Mouse (Mus musculus): Measurements from ENCODE around the gene Chchd6. TPM values are rescaled to one million over a fixed set of nuclear protein-coding genes. Genes with fewer than 3 reads are reported as not detected.

Chchd6 gene
- polyA plus RNA-seq, 1 experiment from 2014 or later, result 91.2 TPM

GRCm38 (mm10) chr6:89361418-89362280, 233.8 kb downstream of the Chchd6 start:
- peaks cover 8% of the 10 kb centered on the region for H3K4me1 ChIP-seq (replicated peaks; ENCODE audit: control insufficient read depth, insufficient read depth, low read length)
- ATAC-seq (ENCODE audit: low FRiP score) (peak; percentile 41), DNase-seq (ENCODE audit: low spot score) (peak; percentile 64)
- peak overlapping the region; percentile 79 for H3K27ac ChIP-seq (ENCODE audit: low read depth, low read length)
- peaks cover 7% of the 10 kb centered on the region; the same call in 1 of the 2 replicates for H3K27me3 ChIP-seq (ENCODE audit: control insufficient read depth, insufficient read depth, low read length)
- no peaks in the 10 kb centered on the region for H3K9me3 ChIP-seq (ENCODE audit: control insufficient read depth, low read length)
- H3K4me2 ChIP-seq (replicated peaks; ENCODE audit: low read depth, low read length), result peak overlapping the region; percentile 85
- peak overlapping the region; percentile 99 for H3K4me3 ChIP-seq (ENCODE audit: low read depth, low read length)
- H3K9ac ChIP-seq (ENCODE audit: low read depth, low read length), result peak overlapping the region; percentile 99
- 2% methylated on average over 36 of the region's 80 CpGs for WGBS
- no peaks in the 10 kb centered on the region for H3K36me3 ChIP-seq (ENCODE audit: control insufficient read depth, insufficient read depth, low read length)

GRCm38 (mm10) chr6:89360709-89361417, 234.6 kb downstream of the Chchd6 start:
- ATAC-seq (ENCODE audit: low FRiP score), result no peak; the same call in none of the 2 replicates
- WGBS, result 45% methylated on average over 8 of the region's 8 CpGs
- peak overlapping the region; percentile 79; the same call in 1 of the 2 replicates for H3K27ac ChIP-seq (ENCODE audit: low read depth, low read length)
- peaks cover 8% of the 10 kb centered on the region for H3K4me1 ChIP-seq (replicated peaks; ENCODE audit: control insufficient read depth, insufficient read depth, low read length)
- no peak for DNase-seq (ENCODE audit: low spot score)
- peak overlapping the region; percentile 85 for H3K4me2 ChIP-seq (replicated peaks; ENCODE audit: low read depth, low read length)
- H3K4me3 ChIP-seq (ENCODE audit: low read depth, low read length), result peak overlapping the region; percentile 99
- H3K27me3 ChIP-seq (ENCODE audit: control insufficient read depth, insufficient read depth, low read length), result peaks cover 7% of the 10 kb centered on the region; the same call in 1 of the 2 replicates
- H3K9me3 ChIP-seq (ENCODE audit: control insufficient read depth, low read length), result no peaks in the 10 kb centered on the region
- H3K9ac ChIP-seq (ENCODE audit: low read depth, low read length), result peak overlapping the region; percentile 99
- no peaks in the 10 kb centered on the region for H3K36me3 ChIP-seq (ENCODE audit: control insufficient read depth, insufficient read depth, low read length)

- peaks cover 7% of the 10 kb centered on the region; the same call in 1 of the 2 replicates for H3K27me3 ChIP-seq (ENCODE audit: control insufficient read depth, insufficient read depth, low read length)
- H3K9me3 ChIP-seq (ENCODE audit: control insufficient read depth, low read length), result no peaks in the 10 kb centered on the region
- 60% methylated on average over 20 of the region's 20 CpGs for WGBS
- peaks cover 13% of the 10 kb centered on the region for H3K4me1 ChIP-seq (replicated peaks; ENCODE audit: control insufficient read depth, insufficient read depth, low read length)
- no peak overlapping the region for H3K27ac ChIP-seq (ENCODE audit: low read depth, low read length)
- peak overlapping the region; percentile 85 for H3K4me2 ChIP-seq (replicated peaks; ENCODE audit: low read depth, low read length)
- DNase-seq (ENCODE audit: low spot score) (no peak), ATAC-seq (ENCODE audit: low FRiP score) (no peak)
- peak overlapping the region; percentile 99 for H3K4me3 ChIP-seq (ENCODE audit: low read depth, low read length)
- no peaks in the 10 kb centered on the region for H3K36me3 ChIP-seq (ENCODE audit: control insufficient read depth, insufficient read depth, low read length)
- peak overlapping the region; percentile 99 for H3K9ac ChIP-seq (ENCODE audit: low read depth, low read length)
These were observed 235.4 kb downstream of the Chchd6 start for GRCm38 (mm10) chr6:89359771-89360708.

- no peak for DNase-seq (ENCODE audit: low spot score)
- no peaks in the 10 kb centered on the region for H3K36me3 ChIP-seq (ENCODE audit: control insufficient read depth, insufficient read depth, low read length)
- H3K27me3 ChIP-seq (ENCODE audit: control insufficient read depth, insufficient read depth, low read length), result peaks cover 5% of the 10 kb centered on the region; the same call in 1 of the 2 replicates
- no peaks in the 10 kb centered on the region for H3K9me3 ChIP-seq (ENCODE audit: control insufficient read depth, low read length)
- H3K27ac ChIP-seq (ENCODE audit: low read depth, low read length), result no peak overlapping the region
- WGBS, result 95% methylated on average over 3 of the region's 3 CpGs
- H3K9ac ChIP-seq (ENCODE audit: low read depth, low read length), result no peak overlapping the region; the same call in 1 of the 2 replicates
- 0 out of 2 replicates have a peak overlapping the region, but pooled peaks have one; percentile 85 for H3K4me2 ChIP-seq (replicated peaks; ENCODE audit: low read depth, low read length)
- no peak overlapping the region; the same call in 1 of the 2 replicates for H3K4me3 ChIP-seq (ENCODE audit: low read depth, low read length)
- H3K4me1 ChIP-seq (replicated peaks; ENCODE audit: control insufficient read depth, insufficient read depth, low read length), result peaks cover 13% of the 10 kb centered on the region
- no peak for ATAC-seq (ENCODE audit: low FRiP score)
These were observed 236.3 kb downstream of the Chchd6 start for GRCm38 (mm10) chr6:89359192-89359591.

GRCm38 (mm10) chr6:89355661-89356060, 239.8 kb downstream of the Chchd6 start:
- Histone ChIP-seq H3K27ac (ENCODE audit: low read depth, low read length) (no peak overlapping the region), H3K4me2 (replicated peaks; ENCODE audit: low read depth, low read length) (no peak overlapping the region)

GRCm38 (mm10) chr6:89354726-89355125, 240.7 kb downstream of the Chchd6 start:
- H3K4me1 ChIP-seq (replicated peaks; ENCODE audit: control insufficient read depth, insufficient read depth, low read length), result peaks cover 7% of the 10 kb centered on the region
- H3K36me3 ChIP-seq (ENCODE audit: control insufficient read depth, insufficient read depth, low read length), result 0 out of 2 replicates have a peak, but pooled peaks cover 2% of the 10 kb centered on the region
- 89% methylated on average over 12 of the region's 12 CpGs for WGBS
- ATAC-seq (ENCODE audit: low FRiP score) (no peak), DNase-seq (ENCODE audit: low spot score) (no peak)
- no peak overlapping the region for H3K4me2 ChIP-seq (replicated peaks; ENCODE audit: low read depth, low read length)
- no peak overlapping the region for H3K9ac ChIP-seq (ENCODE audit: low read depth, low read length)
- no peaks in the 10 kb centered on the region for H3K27me3 ChIP-seq (ENCODE audit: control insufficient read depth, insufficient read depth, low read length)
- H3K27ac ChIP-seq (ENCODE audit: low read depth, low read length), result 0 out of 2 replicates have a peak overlapping the region, but pooled peaks have one; percentile 17
- no peak overlapping the region for H3K4me3 ChIP-seq (ENCODE audit: low read depth, low read length)
- no peaks in the 10 kb centered on the region for H3K9me3 ChIP-seq (ENCODE audit: control insufficient read depth, low read length)

More at GRCm38 (mm10) chr6:89355661-89356060, 239.8 kb downstream of the Chchd6 start:
- Histone ChIP-seq H3K36me3 (ENCODE audit: control insufficient read depth, insufficient read depth, low read length) (0 out of 2 replicates have a peak, but pooled peaks cover 2% of the 10 kb centered on the region), H3K27me3 (ENCODE audit: control insufficient read depth, insufficient read depth, low read length) (no peaks in the 10 kb centered on the region), H3K9ac (ENCODE audit: low read depth, low read length) (no peak overlapping the region), H3K4me3 (ENCODE audit: low read depth, low read length) (no peak overlapping the region), H3K9me3 (ENCODE audit: control insufficient read depth, low read length) (no peaks in the 10 kb centered on the region), H3K4me1 (replicated peaks; ENCODE audit: control insufficient read depth, insufficient read depth, low read length) (peaks cover 14% of the 10 kb centered on the region)
- ATAC-seq (ENCODE audit: low FRiP score), result no peak
- DNase-seq (ENCODE audit: low spot score), result no peak
- 41% methylated on average over 7 of the region's 7 CpGs for WGBS

- Histone ChIP-seq H3K4me2 (replicated peaks; ENCODE audit: low read depth, low read length) (no peak overlapping the region), H3K9me3 (ENCODE audit: control insufficient read depth, low read length) (no peaks in the 10 kb centered on the region), H3K4me3 (ENCODE audit: low read depth, low read length) (no peak overlapping the region), H3K27me3 (ENCODE audit: control insufficient read depth, insufficient read depth, low read length) (no peaks in the 10 kb centered on the region), H3K9ac (ENCODE audit: low read depth, low read length) (no peak overlapping the region), H3K27ac (ENCODE audit: low read depth, low read length) (0 out of 2 replicates have a peak overlapping the region, but pooled peaks have one; percentile 17), H3K4me1 (replicated peaks; ENCODE audit: control insufficient read depth, insufficient read depth, low read length) (peaks cover 7% of the 10 kb centered on the region), H3K36me3 (ENCODE audit: control insufficient read depth, insufficient read depth, low read length) (0 out of 2 replicates have a peak, but pooled peaks cover 2% of the 10 kb centered on the region)
- WGBS, result 85% methylated on average over 5 of the region's 5 CpGs
- ATAC-seq (ENCODE audit: low FRiP score), result no peak
- no peak for DNase-seq (ENCODE audit: low spot score)
These were observed 241.4 kb downstream of the Chchd6 start for GRCm38 (mm10) chr6:89354076-89354475.

GRCm38 (mm10) chr6:89353101-89353500, 242.4 kb downstream of the Chchd6 start:
- 0 out of 2 replicates have a peak, but pooled peaks cover 2% of the 10 kb centered on the region for H3K36me3 ChIP-seq (ENCODE audit: control insufficient read depth, insufficient read depth, low read length)

More at GRCm38 (mm10) chr6:89353101-89353500, 242.4 kb downstream of the Chchd6 start:
- no peak overlapping the region for H3K9ac ChIP-seq (ENCODE audit: low read depth, low read length)
- H3K4me1 ChIP-seq (replicated peaks; ENCODE audit: control insufficient read depth, insufficient read depth, low read length), result peaks cover 7% of the 10 kb centered on the region
- H3K27ac ChIP-seq (ENCODE audit: low read depth, low read length), result no peak overlapping the region
- no peak overlapping the region for H3K4me3 ChIP-seq (ENCODE audit: low read depth, low read length)
- WGBS, result 79% methylated on average over 8 of the region's 8 CpGs
- H3K4me2 ChIP-seq (replicated peaks; ENCODE audit: low read depth, low read length), result no peak overlapping the region
- no peaks in the 10 kb centered on the region for H3K9me3 ChIP-seq (ENCODE audit: control insufficient read depth, low read length)
- no peak for ATAC-seq (ENCODE audit: low FRiP score)
- no peak for DNase-seq (ENCODE audit: low spot score)
- no peaks in the 10 kb centered on the region for H3K27me3 ChIP-seq (ENCODE audit: control insufficient read depth, insufficient read depth, low read length)
